Mouse (Mus musculus): ENCODE data around the gene Fer. TPM values are rescaled to one million over a fixed set of nuclear protein-coding genes. Genes with fewer than 3 reads are reported as not detected.

The Fer gene
- polyA plus RNA-seq, 1 experiment, result 10.9 TPM

GRCm38 (mm10) chr17:64181291-64181690 is 318.4 kb downstream of the Fer start:
- H3K4me3 ChIP-seq, result no peak overlapping the region
- TF ChIP-seq POLR2AphosphoS2 (IDR thresholded peaks at IDR 0.05; ENCODE audit: insufficient read length, low read depth) (no peak), SRF (IDR thresholded peaks at IDR 0.05; ENCODE audit: control insufficient read depth, insufficient read length, low read depth) (no peak), E2F4 (IDR thresholded peaks at IDR 0.05; ENCODE audit: insufficient read depth) (no peak), MYOG (IDR thresholded peaks at IDR 0.05; ENCODE audit: control insufficient read depth in 1 of 3, insufficient read depth in 1 of 3, insufficient read length in 2 of 3, low read depth in 2 of 3) (no peak), TCF12 (IDR thresholded peaks at IDR 0.05; ENCODE audit: insufficient read depth, poor library complexity, severe bottlenecking) (no peak), TCF3 (IDR thresholded peaks at IDR 0.05; ENCODE audit: insufficient read length, low read depth) (no peak)
- no peak overlapping the region for H3ac ChIP-seq (ENCODE audit: control insufficient read depth, insufficient read length)
- H3K79me2 ChIP-seq (ENCODE audit: control insufficient read depth, insufficient read depth), result no peaks in the 10 kb centered on the region
- H3K4me2 ChIP-seq (ENCODE audit: low read depth), result no peak overlapping the region
- no peaks in the 10 kb centered on the region for H3K27me3 ChIP-seq (ENCODE audit: control insufficient read depth, insufficient read depth, insufficient read length)
- H3K36me3 ChIP-seq (ENCODE audit: control insufficient read depth, insufficient read depth), result no peaks in the 10 kb centered on the region

DNA sequence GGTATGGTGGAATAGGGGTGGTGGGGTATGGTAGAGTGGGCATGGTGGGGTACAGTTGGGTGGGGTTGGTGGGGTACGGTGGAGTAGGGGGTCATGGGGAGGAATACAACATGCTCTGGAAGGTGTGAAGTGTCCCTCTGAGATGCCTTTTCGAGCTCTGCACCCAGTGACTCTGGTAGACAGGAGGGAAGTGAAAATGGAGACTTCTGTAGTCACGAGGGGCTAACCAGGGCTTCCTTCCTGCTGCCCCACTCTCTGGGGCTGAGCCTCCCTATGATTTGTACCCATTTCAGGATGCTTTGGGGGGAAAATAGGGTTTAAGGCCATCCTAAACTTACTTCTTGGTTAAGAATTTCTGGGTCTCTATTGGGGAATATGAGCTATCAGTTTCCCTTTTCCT is 319.7 kb downstream of the Fer start:
- TF ChIP-seq CEBPB (IDR thresholded peaks at IDR 0.05; ENCODE audit: insufficient read depth, poor library complexity, severe bottlenecking) (no peak), MYOD1 (IDR thresholded peaks at IDR 0.05; ENCODE audit: control insufficient read depth in 1 of 3, insufficient read length in 2 of 3, low read depth in 2 of 3) (no peak), MAX (IDR thresholded peaks at IDR 0.05; ENCODE audit: low read depth) (no peak)
- H3K4me3 ChIP-seq, result no peak overlapping the region
- H3K79me2 ChIP-seq (ENCODE audit: control insufficient read depth, insufficient read depth), result no peaks in the 10 kb centered on the region
- no peaks in the 10 kb centered on the region for H3K27me3 ChIP-seq (ENCODE audit: control insufficient read depth, insufficient read depth, insufficient read length)
- H3K36me3 ChIP-seq (ENCODE audit: control insufficient read depth, insufficient read depth), result no peaks in the 10 kb centered on the region
- no peak overlapping the region for H3ac ChIP-seq (ENCODE audit: control insufficient read depth, insufficient read length)
- no peak overlapping the region for H3K4me2 ChIP-seq (ENCODE audit: low read depth)

GRCm38 (mm10) chr17:64183196-64183595 is 320.3 kb downstream of the Fer start:
- TF ChIP-seq MYOD1 (IDR thresholded peaks at IDR 0.05; ENCODE audit: control insufficient read depth in 1 of 3, insufficient read length in 2 of 3, low read depth in 2 of 3) (no peak), POLR2AphosphoS2 (IDR thresholded peaks at IDR 0.05; ENCODE audit: insufficient read length, low read depth) (no peak), TCF12 (IDR thresholded peaks at IDR 0.05; ENCODE audit: insufficient read depth, poor library complexity, severe bottlenecking) (no peak), CEBPB (IDR thresholded peaks at IDR 0.05; ENCODE audit: insufficient read depth, poor library complexity, severe bottlenecking) (no peak), SRF (IDR thresholded peaks at IDR 0.05; ENCODE audit: control insufficient read depth, insufficient read length, low read depth) (no peak), MYOG (IDR thresholded peaks at IDR 0.05; ENCODE audit: control insufficient read depth in 1 of 3, insufficient read depth in 1 of 3, insufficient read length in 2 of 3, low read depth in 2 of 3) (no peak), TCF3 (IDR thresholded peaks at IDR 0.05; ENCODE audit: insufficient read length, low read depth) (no peak), E2F4 (IDR thresholded peaks at IDR 0.05; ENCODE audit: insufficient read depth) (no peak), REST (IDR thresholded peaks at IDR 0.05; ENCODE audit: insufficient read depth, insufficient read length) (no peak), MAX (IDR thresholded peaks at IDR 0.05; ENCODE audit: low read depth) (no peak), POLR2A (IDR thresholded peaks at IDR 0.05; ENCODE audit: insufficient read length, low read depth) (no peak), USF1 (IDR thresholded peaks at IDR 0.05; ENCODE audit: low read depth) (no peak)
- no peak overlapping the region for H3ac ChIP-seq (ENCODE audit: control insufficient read depth, insufficient read length)
- H3K27me3 ChIP-seq (ENCODE audit: control insufficient read depth, insufficient read depth, insufficient read length), result no peaks in the 10 kb centered on the region
- no peaks in the 10 kb centered on the region for H3K79me2 ChIP-seq (ENCODE audit: control insufficient read depth, insufficient read depth)
- H3K4me2 ChIP-seq (ENCODE audit: low read depth), result no peak overlapping the region
- H3K4me3 ChIP-seq, result no peak overlapping the region
- no peaks in the 10 kb centered on the region for H3K36me3 ChIP-seq (ENCODE audit: control insufficient read depth, insufficient read depth)

Other genes starting within 250 kb of the Fer start
- gene A930002H24Rik, start 729 bp downstream of the Fer start, polyA plus RNA-seq (2012; fragmentation: generic; extraction: Trizol), result 1.6 TPM

All from myocyte (in vitro differentiated cells).